Mouse (Mus musculus) hindbrain, embryonic 11.5 days (tissue): ENCODE measurements around the gene Rgl3. TPM values are rescaled to one million over a fixed set of nuclear protein-coding genes. Genes with fewer than 3 reads are reported as not detected.

ENCODE experiments used
- ATAC-seq: fragments of 200-750 bp; cut with Nextera tagmentation; 2 replicates; pipeline ENCODE4 v1.8.0; 2017; ENCODE audit warnings: mild to moderate bottlenecking, moderate TSS enrichment, moderate library complexity; ENCODE audit not compliant: low FRiP score
- DNase-seq: peaks from one replicate; pipeline ENCODE4 v3.0.0-alpha.2; 2015; ENCODE audit warnings: low spot score
- H3K27ac ChIP-seq: fragments of 300-500 bp; sonication (generic); 2 replicates; pipeline ENCODE4 v1.5.1; 2014; ENCODE audit warnings: mild to moderate bottlenecking, low read depth, low read length
- H3K27me3 ChIP-seq: fragments of 300-500 bp; sonication (generic); 2 replicates; pipeline ENCODE4 v1.6.1; 2014; ENCODE audit warnings: mild to moderate bottlenecking, low read length, moderate library complexity, mixed read lengths; ENCODE audit not compliant: control insufficient read depth, insufficient read depth
- H3K36me3 ChIP-seq: fragments of 300-500 bp; sonication (generic); 2 replicates; pipeline ENCODE4 v1.6.1; 2014; ENCODE audit warnings: mild to moderate bottlenecking, low read length, moderate library complexity, mixed read lengths; ENCODE audit not compliant: control insufficient read depth, insufficient read depth
- H3K4me1 ChIP-seq: fragments of 300-500 bp; sonication (generic); replicated peaks from 2 replicates; pipeline ENCODE4 v1.6.1; 2014; ENCODE audit warnings: low read length, mixed read lengths; ENCODE audit not compliant: control insufficient read depth, insufficient read depth
- H3K4me2 ChIP-seq: fragments of 300-500 bp; sonication (generic); replicated peaks from 2 replicates; pipeline ENCODE4 v1.6.1; 2014; ENCODE audit warnings: mild to moderate bottlenecking, low read depth, low read length
- H3K4me3 ChIP-seq: fragments of 300-500 bp; sonication (generic); 2 replicates; pipeline ENCODE4 v1.5.1; 2014; ENCODE audit warnings: low read depth, low read length
- H3K9ac ChIP-seq: fragments of 300-500 bp; sonication (generic); 2 replicates; pipeline ENCODE4 v1.6.1; 2014; ENCODE audit warnings: low read depth, low read length
- H3K9me3 ChIP-seq: fragments of 300-500 bp; sonication (generic); 2 replicates; pipeline ENCODE4 v1.6.1; 2016; ENCODE audit warnings: low read length; ENCODE audit not compliant: control insufficient read depth
- WGBS: fragments of 180-500 bp; shearing (Covaris S2); extraction: QIAGEN DNeasy Blood & Tissue Kit; methylation state at CpG from one replicate; pipeline ENCODE4 v1.1.7; 2014; 5-methylcytosine and 5-hydroxymethylcytosine counted together
- polyA plus RNA-seq: library from polyadenylated mRNA; unstranded; fragments of >200 nt; fragmentation: Nextera tagmentation; extraction: Ambion mirVana; gene quantifications from 2 replicates; pipeline ENCODE4 v1.2.1, GENCODE M21; 2014

The Rgl3 gene
- polyA plus RNA-seq, 1 experiment from 2014 or later = 2.0 TPM

DNA sequence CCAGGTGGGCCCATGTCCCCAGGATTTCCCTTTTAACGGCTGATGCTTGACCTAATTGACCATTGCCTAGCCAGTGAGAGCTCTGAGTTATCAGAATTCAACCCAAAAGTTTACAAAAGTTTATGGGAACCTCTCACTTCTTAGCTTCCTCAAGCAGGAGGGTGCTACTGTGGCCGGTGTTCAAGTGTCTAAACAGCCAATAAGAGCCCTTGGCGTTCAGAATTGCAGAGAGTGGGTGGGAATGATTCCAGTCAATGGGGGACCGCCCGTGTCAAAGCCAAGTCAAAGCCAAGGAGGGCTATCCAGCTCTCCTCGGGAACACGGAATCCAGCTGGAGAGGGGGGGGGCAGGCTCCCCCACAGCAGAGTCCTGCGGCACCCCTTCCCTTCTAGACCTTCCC, 41.1 kb downstream of the Rgl3 start:
- no peak for DNase-seq
- Histone ChIP-seq H3K36me3 (no peaks in the 10 kb centered on the region), H3K4me3 (no peak overlapping the region)

DNA sequence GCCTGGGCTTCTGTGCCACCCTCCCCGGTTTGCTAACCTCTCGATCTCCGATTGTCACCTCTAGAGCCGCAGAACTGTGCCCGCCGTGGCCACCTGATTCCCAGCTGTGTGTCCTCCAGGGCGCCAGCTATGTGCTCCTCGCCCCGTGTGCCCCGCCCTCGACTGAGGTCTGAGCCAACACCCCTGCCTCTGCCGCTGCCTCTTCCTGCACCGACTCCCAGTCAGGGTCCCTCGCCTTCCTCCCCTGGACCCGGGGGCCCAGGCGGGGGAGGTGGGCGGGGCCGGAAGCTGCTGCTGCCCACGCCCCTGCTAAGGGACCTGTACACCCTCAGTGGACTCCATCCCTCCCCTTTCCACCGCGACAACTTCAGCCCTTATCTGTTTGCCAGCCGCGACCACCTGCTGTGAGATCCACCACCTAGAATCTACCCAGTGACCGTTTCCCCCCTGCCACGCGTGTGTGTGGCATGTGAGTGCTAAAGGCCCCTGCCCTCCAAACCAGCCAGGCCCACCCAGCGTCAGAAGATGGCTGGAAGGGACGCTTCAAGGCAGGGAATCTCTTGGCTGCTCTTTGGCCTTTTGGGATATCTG, 41.6 kb downstream of the Rgl3 start:
- no peak overlapping the region for H3K4me2 ChIP-seq
- no peaks in the 10 kb centered on the region for H3K36me3 ChIP-seq
- H3K4me3 ChIP-seq = no peak overlapping the region; the same call in 1 of the 2 replicates
- 5% methylated on average over 23 of the region's 28 CpGs for WGBS
- no peaks in the 10 kb centered on the region; the same call in 1 of the 2 replicates for H3K4me1 ChIP-seq
- H3K9ac ChIP-seq = no peak overlapping the region
- no peak for DNase-seq
- no peaks in the 10 kb centered on the region for H3K9me3 ChIP-seq
- peak; percentile 18; the same call in 1 of the 2 replicates for ATAC-seq
- H3K27me3 ChIP-seq = peaks cover 7% of the 10 kb centered on the region; the same call in 1 of the 2 replicates
- no peak overlapping the region for H3K27ac ChIP-seq

More for the DNA sequence above, 41.1 kb downstream of the Rgl3 start:
- no peak for ATAC-seq
- no peaks in the 10 kb centered on the region for H3K9me3 ChIP-seq
- peaks cover 7% of the 10 kb centered on the region; the same call in 1 of the 2 replicates for H3K27me3 ChIP-seq
- H3K4me2 ChIP-seq = no peak overlapping the region
- 56% methylated on average over 8 of the region's 8 CpGs for WGBS
- no peak overlapping the region for H3K27ac ChIP-seq
- H3K4me1 ChIP-seq = no peaks in the 10 kb centered on the region; the same call in 1 of the 2 replicates
- no peak overlapping the region for H3K9ac ChIP-seq

- H3K27ac ChIP-seq = no peak overlapping the region
- no peaks in the 10 kb centered on the region; the same call in 1 of the 2 replicates for H3K4me1 ChIP-seq
- no peak overlapping the region; the same call in 1 of the 2 replicates for H3K4me2 ChIP-seq
- H3K9ac ChIP-seq = no peak overlapping the region
- H3K36me3 ChIP-seq = no peaks in the 10 kb centered on the region
- H3K27me3 ChIP-seq = peaks cover 7% of the 10 kb centered on the region; the same call in 1 of the 2 replicates
- H3K9me3 ChIP-seq = no peaks in the 10 kb centered on the region
- H3K4me3 ChIP-seq = no peak overlapping the region
- ATAC-seq = no peak
- DNase-seq = no peak
- 21% methylated on average over 23 of the region's 23 CpGs for WGBS
Measured at GRCm38 (mm10) chr9:21944267-21944666, 45.0 kb downstream of the Rgl3 start.

GRCm38 (mm10) chr9:21943638-21944037, 45.6 kb downstream of the Rgl3 start:
- no peak overlapping the region for H3K4me2 ChIP-seq
- DNase-seq (no peak), ATAC-seq (0 out of 2 replicates have a peak, but pooled peaks have one; percentile 33)
- H3K27me3 ChIP-seq = peaks cover 7% of the 10 kb centered on the region; the same call in 1 of the 2 replicates
- 54% methylated on average over 12 of the region's 12 CpGs for WGBS
- no peaks in the 10 kb centered on the region for H3K36me3 ChIP-seq
- no peak overlapping the region for H3K27ac ChIP-seq
- no peak overlapping the region for H3K9ac ChIP-seq
- H3K4me1 ChIP-seq = no peaks in the 10 kb centered on the region; the same call in 1 of the 2 replicates
- no peak overlapping the region for H3K4me3 ChIP-seq
- H3K9me3 ChIP-seq = no peaks in the 10 kb centered on the region

DNA sequence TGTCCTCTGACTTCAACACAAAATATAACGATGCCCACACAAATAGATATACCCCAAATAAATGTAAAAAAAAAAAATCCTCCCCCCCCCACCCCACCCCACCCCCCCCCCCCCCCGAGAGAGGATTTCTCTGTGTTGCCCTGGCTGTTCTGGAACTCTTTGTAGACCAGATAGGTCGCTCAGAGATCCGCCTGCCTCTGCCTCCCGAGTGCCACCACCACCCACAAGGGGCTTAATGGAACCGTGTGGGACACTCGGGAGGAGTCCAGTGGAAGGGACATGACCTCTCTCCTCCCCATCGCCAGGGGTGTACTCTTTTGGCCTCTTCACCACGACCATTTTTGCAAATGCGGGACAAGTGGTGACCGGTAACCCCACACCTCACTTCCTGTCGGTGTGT, 46.2 kb downstream of the Rgl3 start:
- Histone ChIP-seq H3K36me3 (no peaks in the 10 kb centered on the region), H3K27ac (no peak overlapping the region), H3K4me3 (no peak overlapping the region), H3K4me2 (no peak overlapping the region), H3K27me3 (peaks cover 6% of the 10 kb centered on the region; the same call in 1 of the 2 replicates), H3K9ac (no peak overlapping the region), H3K9me3 (no peaks in the 10 kb centered on the region), H3K4me1 (no peaks in the 10 kb centered on the region; the same call in 1 of the 2 replicates)
- DNase-seq = no peak
- ATAC-seq = no peak
- 78% methylated on average over 11 of the region's 12 CpGs for WGBS

GRCm38 (mm10) chr9:21938234-21938855, 50.9 kb downstream of the Rgl3 start:
- Histone ChIP-seq H3K4me1 (no peaks in the 10 kb centered on the region), H3K36me3 (no peaks in the 10 kb centered on the region), H3K4me2 (no peak overlapping the region), H3K27me3 (no peaks in the 10 kb centered on the region), H3K9ac (no peak overlapping the region), H3K27ac (no peak overlapping the region), H3K4me3 (no peak overlapping the region), H3K9me3 (no peaks in the 10 kb centered on the region)
- ATAC-seq (no peak), DNase-seq (no peak)
- 91% methylated on average over 4 of the region's 4 CpGs for WGBS

DNA sequence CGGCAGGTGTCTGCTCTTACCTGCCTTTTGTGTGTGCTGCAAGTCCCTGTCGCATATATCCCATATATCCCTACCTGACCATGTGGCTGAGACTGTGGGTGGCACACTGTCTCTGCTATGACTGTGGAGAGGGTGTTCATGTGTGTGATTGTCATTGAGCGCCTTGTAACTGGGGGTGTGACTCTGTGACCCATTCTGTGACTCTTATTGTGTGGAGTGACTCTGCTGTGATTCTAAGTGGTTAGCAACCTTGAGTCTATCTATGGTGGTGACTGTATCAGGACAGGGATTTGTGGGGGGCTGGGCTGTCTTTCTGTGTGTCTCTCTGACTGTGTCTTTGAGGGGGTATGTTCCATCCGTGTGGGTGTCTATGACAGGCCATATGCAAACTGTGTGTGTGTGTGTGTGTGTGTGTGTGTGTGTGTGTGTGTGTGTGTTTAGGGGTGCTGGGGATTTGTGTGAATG, 51.5 kb downstream of the Rgl3 start:
- H3K4me2 ChIP-seq = peak overlapping the region; percentile 71
- no peak for DNase-seq
- H3K9me3 ChIP-seq = no peaks in the 10 kb centered on the region
- no peak overlapping the region for H3K27ac ChIP-seq
- ATAC-seq = no peak
- no peaks in the 10 kb centered on the region for H3K36me3 ChIP-seq
- H3K9ac ChIP-seq = peak overlapping the region; percentile 75; the same call in 1 of the 2 replicates
- H3K4me1 ChIP-seq = no peaks in the 10 kb centered on the region
- 82% methylated on average over 4 of the region's 4 CpGs for WGBS
- H3K4me3 ChIP-seq = peak overlapping the region; percentile 67
- H3K27me3 ChIP-seq = no peaks in the 10 kb centered on the region

DNA sequence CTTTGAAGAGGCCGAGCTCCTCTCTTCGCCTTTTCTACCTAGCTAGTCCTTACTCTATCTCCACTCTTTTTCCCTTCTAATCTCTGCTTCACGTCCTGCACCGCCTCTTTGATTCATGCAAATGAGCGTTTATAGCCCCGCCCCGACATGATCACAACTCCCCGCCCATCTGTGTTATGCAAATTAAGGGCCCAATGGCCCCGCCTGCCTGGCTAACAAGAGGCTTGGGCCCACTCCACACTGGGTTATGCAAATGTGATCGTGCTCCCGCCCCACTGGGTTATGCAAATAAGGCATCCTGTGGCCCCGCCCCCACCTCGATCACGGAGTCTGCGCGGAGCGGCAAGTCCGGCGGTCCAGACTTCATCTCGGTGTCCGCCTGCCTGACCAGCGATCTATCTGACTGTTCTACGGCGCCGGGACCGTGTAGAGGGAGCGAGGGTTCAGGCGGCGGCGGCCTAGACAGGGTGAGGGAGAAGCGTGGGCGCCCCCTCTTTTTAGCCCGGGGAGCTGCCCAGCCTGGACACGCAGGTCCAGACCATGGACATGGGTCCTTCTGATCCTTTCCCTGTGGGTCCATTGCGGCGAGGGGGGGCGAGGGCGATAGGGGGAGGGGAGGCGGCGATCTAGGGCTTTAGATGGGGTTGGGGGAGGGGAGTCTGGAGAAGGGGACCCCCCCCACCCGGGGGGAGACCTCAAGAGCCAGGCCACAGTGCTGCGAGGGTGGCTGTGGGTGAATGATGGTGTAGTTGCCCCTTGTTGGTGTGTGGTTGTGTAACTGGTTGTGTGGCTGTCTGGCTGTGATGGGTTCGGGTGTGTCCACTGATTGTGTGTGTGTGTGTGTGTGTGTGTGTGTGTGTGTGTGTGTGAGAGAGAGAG, 52.3 kb downstream of the Rgl3 start, which contains the start of gene Plppr2:
Gene Plppr2, plus strand, starts transcription at position 342 of the 879 bp plus-strand sequence.
- peak within 1 kb of the TSS; percentile 71 for H3K4me2 ChIP-seq
- peak within 1 kb of the TSS; percentile 62; the same call in 1 of the 2 replicates for H3K27ac ChIP-seq
- no peaks in the 10 kb centered on the region for H3K36me3 ChIP-seq
- ATAC-seq = peak; percentile 95
- H3K4me1 ChIP-seq = no peaks in the 10 kb centered on the region
- H3K27me3 ChIP-seq = no peaks in the 10 kb centered on the region
- H3K9ac ChIP-seq = peak within 1 kb of the TSS; percentile 75
- DNase-seq = peak; percentile 97
- H3K4me3 ChIP-seq = peak within 1 kb of the TSS; percentile 67
- no peaks in the 10 kb centered on the region for H3K9me3 ChIP-seq
- WGBS = 3% methylated on average over 41 of the region's 43 CpGs
